Mouse (Mus musculus): Measurements from ENCODE around the gene Paf1.

Paf1 gene

GRCm38 (mm10) chr7:28392429-28393271, at the start of gene Paf1, which contains the start of gene Med29:
Paf1 (plus strand) TSS chr7:28392951.
Med29 (minus strand) TSS chr7:28392708.
- DNase-seq = peak; percentile 99

- peak; percentile 47 for DNase-seq
Measured at GRCm38 (mm10) chr7:28344637-28345036, 48.1 kb upstream of the Paf1 start.

GRCm38 (mm10) chr7:28347746-28348145, 45.0 kb upstream of the Paf1 start:
- DNase-seq = no peak

- no peak for DNase-seq
Measured at GRCm38 (mm10) chr7:28348601-28349000, 44.1 kb upstream of the Paf1 start.

DNA sequence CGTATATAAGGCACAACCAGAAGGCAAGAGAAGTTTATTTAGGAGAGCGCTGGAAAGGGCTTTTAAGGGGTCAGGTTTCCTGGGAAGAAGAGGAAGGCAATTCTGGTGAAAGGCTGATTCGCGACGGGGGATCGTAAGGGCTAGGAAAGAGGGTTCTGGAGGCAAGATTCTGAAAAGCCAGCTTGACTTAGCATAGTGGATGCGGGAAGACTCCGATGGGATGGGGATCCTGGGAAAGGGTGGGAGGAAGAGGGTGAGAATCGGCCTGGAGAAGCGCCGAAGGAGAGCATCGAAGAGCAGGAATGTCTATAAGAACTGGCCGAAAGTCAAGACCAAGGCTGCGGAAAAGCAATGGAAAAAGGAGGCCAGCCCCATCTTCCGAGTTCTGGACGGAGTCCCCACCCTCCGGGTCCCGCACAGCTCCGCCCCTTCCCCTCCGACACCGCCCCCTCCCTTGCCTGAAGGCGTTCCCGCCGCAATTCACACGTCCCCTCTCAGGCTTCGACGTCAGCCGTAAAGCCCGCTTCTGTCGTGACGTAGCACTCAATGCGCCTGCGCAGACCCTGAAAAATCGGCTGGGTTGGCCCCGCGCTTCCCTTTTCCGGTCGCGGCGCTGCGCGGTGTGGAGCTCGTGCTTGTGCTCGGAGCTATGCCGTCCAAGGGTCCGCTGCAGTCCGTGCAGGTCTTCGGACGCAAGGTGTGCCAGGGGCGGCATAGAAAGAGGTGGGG, 42.4 kb upstream of the Paf1 start, which contains the start of gene Rps16:
TSS of gene Rps16 (plus strand) at position 498 of the 729 bp plus-strand sequence.
- DNase-seq = peak; percentile 98

- no peak for DNase-seq
Measured at GRCm38 (mm10) chr7:28351676-28352191, 41.0 kb upstream of the Paf1 start.

DNA sequence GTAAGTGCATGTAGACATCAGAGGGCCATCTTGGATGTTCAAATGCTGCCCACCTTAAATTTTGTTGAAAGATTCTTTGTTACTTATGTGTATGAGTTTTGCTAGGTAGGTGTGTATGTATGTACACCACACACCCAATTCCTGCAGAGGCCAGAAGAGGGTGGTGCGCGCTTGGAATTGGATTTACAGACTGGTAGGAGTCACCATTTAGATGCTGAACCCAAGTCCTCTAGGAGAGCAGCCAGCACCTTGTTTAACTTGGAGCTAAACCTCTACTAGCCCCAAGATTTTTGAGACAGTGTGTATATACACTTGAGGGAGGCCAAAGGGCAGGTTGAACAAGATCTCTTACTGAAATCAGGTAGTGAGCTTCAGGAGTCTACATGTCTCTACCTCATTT, 39.5 kb upstream of the Paf1 start:
- DNase-seq = no peak

DNA sequence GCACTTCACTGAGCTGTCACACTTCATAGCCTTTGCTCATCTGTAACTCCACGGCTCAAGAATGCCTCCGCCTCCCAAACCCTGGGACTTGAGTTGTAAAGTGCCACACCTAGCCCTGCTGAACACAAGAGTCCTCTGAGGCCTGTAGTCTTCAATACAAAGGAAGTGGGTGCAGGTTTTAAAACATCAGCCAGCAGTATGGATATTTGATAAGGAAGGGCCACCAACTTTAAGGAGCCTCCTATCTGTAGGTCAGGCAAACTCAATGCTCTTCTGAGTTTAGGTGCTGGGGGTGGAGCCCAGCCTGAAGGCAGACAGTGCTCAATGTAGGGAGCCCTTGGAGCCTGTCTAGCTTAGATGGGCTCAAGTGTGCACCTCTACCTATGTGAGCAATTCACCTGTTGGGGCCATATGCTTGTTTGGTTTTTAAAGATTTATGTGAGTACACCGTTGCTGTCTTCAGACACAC, 38.6 kb upstream of the Paf1 start:
- no peak for DNase-seq

DNA sequence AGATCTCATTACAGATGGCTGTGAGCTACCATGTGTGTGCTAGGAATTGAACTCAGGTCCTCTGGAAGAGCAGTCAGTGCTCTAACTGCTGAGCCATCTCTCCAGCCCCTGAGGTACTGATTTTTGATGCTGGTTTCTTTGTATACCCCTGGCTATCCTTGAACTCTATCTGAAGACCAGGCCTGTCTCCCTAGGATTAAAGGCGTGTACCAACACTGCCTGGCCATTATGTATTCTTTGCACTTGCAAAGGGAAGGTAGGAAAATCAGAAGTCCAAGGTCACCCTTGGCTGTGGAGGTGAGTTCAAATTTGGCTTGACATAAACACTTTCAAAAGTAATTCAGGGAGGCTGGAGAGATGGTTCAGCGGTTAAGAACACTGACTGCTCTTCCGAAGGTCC, 38.2 kb upstream of the Paf1 start:
- DNase-seq = no peak

GRCm38 (mm10) chr7:28355221-28355620, 37.5 kb upstream of the Paf1 start:
- no peak for DNase-seq

GRCm38 (mm10) chr7:28356981-28357380, 35.8 kb upstream of the Paf1 start:
- DNase-seq = no peak

DNA sequence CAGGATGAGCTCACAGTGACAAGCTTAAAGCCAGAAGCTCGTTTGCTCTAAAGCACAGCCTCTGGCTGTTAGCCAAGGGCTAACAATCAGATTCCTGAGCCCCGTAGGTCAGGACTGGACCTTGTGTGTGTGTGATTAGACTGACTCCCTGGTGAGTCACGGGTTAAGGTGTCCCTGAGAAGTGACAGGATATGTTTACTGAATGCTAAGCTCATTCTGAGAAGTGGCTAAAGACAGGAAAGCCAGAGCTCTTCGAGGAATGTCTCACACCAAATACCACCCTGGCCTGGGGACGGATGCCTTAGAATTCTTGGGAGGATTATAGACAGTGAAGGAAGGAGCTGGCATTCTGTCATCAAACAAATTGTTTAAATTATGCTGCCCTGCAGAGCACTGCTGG, 34.8 kb upstream of the Paf1 start:
- DNase-seq = no peak

DNA sequence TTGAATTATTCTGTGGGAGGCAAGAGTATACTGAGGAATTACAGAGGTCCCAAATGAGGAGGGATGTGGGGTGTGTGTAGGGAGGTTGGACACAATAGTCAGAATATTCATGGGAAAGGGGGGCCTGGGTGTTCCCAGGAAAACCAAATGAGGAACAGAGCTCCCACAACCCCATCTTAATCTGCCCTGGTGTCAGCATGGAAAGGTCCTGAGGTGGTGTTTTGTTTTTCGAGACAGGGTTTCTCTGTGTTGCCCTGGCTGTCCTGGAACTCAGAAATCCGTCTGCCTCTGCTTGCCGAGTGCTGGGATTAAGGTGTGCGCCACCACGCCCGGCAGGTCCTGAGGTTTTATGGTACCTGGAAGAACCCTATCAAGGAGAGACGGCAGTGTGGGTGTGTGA, 34.3 kb upstream of the Paf1 start:
- no peak for DNase-seq

DNA sequence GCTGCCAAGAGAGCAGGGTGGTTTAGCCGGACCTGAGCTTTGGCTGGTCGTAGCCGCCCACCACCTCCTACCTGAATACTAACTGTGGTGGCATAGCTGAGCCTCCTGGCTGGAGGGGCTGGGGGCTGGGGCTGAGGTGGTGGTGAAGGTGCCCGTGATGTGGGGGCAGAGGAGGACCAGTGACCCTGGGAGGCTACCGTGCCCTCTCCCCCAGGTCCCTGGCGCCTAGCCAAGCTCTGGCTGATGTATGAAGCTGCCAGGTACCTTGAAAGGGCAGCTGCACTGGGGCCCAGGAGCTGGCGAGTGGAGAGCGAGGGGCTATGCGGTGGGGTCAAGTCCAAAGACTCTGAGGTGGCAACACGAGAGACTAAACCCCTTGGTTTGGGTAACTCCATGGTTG, 32.9 kb upstream of the Paf1 start:
- DNase-seq = no peak

DNA sequence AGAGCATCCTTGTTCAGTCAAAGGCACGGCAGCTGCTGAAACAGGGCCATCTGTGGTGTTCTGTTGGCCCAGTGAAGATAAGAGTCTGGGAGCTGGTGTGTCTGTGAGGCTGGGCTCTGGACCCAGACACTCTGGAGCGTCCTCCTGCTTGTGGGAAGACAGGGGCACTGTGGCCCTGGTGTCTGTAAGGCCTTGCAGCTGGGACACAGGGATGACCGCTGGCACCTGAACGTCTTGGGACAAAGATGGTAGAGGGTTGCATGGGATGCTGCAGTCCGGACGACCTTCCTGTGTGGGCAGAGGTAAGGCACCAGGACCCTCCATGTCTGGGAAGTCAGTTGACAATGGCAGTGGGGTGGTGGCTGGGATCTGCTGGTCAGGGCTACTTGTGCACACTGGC, 32.5 kb upstream of the Paf1 start:
- DNase-seq = no peak

DNA sequence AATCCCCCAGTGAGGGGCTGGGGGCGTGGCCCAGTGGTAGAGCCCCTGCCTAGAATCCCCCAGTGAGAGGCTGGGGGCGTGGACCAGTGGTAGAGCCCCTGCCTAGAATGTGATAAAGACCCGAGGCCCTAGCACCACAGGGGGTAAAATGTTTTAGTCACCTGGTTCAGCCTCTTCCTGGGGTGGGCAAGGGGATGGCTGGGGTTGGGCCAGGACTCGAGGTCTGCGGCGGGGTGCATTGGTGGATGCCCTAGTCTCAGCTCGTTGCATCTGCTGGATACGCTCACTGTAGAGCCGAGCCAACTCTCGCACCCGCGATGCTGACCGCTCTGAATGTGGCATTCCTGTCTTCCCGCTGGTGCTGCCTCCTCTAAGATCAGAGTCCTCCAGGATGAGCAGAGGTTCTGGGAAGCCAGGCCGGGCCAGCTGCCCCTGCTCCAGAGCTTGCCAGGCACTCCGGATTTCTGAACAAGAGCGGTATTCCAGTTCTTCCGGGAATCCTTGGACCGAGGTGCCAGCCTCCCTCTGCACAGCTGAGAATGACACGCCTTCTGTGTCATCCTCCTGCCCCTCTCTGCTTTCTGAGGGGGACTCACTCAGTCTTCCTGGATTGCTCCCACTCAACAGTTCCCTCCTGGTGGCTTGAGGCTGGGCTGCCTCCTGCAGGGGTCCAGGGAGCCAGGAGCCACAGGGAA, 31.0 kb upstream of the Paf1 start:
- no peak for DNase-seq

- DNase-seq = no peak
Measured at GRCm38 (mm10) chr7:28362441-28363060, 30.2 kb upstream of the Paf1 start.

GRCm38 (mm10) chr7:28367663-28368275, 25.0 kb upstream of the Paf1 start:
- DNase-seq = no peak

DNA sequence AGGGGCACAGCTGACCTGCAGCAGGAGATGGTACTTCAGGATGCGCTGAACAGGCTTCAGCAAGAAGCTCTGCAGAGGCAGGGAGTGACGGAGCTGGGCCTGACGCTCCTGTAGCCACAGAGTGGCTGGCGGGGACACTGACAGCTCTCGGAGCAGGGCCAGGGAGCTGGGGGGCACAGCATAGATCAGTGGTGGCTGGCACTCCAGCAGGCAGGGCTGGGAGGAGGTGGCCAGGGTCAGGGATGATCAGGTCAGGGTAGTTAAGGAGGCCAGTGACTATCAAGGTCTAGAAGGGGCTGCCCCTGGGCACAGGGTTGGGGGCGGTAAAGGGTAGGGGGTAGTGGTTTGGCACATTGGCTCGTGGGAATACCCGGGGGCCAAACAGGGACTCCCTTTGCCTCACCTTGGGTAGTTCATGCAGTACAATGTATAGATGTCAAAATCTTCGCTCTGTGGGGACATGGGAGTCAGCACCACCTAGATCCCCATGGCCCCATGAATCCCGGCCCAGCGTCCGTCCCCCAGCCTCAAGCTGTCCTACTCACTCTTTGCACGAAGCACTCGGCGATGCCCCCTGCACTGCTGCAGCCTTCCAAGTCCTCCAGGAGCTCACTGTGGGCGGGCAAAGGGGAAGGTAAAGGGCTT, 24.4 kb upstream of the Paf1 start:
- DNase-seq = no peak

GRCm38 (mm10) chr7:28370051-28370450, 22.7 kb upstream of the Paf1 start:
- DNase-seq = no peak

DNA sequence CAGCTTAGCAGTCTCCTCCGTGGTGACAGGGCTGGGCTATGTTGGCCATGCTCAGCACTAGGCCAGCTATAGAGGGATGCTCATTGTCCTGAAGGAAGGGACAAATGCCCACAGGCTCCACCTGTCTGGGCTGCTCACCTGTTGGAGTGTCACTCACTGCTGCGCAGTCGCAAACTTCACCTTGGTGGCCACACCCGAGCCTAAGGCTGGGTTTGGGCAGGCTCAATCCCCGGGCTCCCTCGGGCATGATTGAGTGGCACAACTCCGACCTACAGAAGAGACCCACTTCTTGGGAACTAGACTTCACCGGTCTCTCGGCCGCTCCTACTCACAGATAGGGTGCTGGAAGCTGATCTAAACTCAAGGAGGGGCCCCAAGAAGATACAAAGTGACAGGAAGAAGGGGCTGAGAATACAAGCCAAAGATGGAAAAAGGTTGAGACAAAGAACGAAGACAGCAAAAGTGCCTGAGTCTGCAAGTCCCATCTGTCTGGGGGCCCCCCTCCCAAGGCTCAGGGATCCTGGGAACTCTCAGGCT, 21.7 kb upstream of the Paf1 start:
- no peak for DNase-seq
